Mouse (Mus musculus) large intestine, adult 2 months (tissue): ENCODE data around the gene Fam117a. TPM values are rescaled to one million over a fixed set of nuclear protein-coding genes. Genes with fewer than 3 reads are reported as not detected.

Source experiments
- DNase-seq: peaks from one replicate; pipeline ENCODE4 v3.0.0-alpha.2; 2012; ENCODE audit warnings: low read depth, low spot score
- WGBS: fragments of 180-500 bp; shearing (Covaris S2); methylation state at CpG from one replicate; pipeline ENCODE4 v1.1.7; 2018; 5-methylcytosine and 5-hydroxymethylcytosine counted together
- polyA plus RNA-seq: library from polyadenylated mRNA; depleted of rRNA; stranded (reverse); fragments of >200 nt; gene quantifications from 2 replicates; pipeline ENCODE4 v1.2.3, GENCODE M21; 2012; rRNA removed

Gene Fam117a
- 12.9 and 16.7 TPM in 2 replicates for polyA plus RNA-seq

GRCm38 (mm10) chr11:95336568-95337128, at the start of gene Fam117a:
Gene Fam117a (plus strand): TSS chr11:95337018.
- peak; percentile 73 for DNase-seq
- WGBS, result 1% methylated on average over 27 of the region's 27 CpGs

- WGBS, result 71% methylated on average over 4 of the region's 4 CpGs
- DNase-seq, result no peak
Observed at GRCm38 (mm10) chr11:95291998-95292397, 44.8 kb upstream of the Fam117a start.

GRCm38 (mm10) chr11:95293017-95293624, 43.7 kb upstream of the Fam117a start:
- 73% methylated on average over 8 of the region's 8 CpGs for WGBS
- DNase-seq, result no peak

GRCm38 (mm10) chr11:95295736-95296135, 41.1 kb upstream of the Fam117a start:
- 90% methylated on average over 13 of the region's 13 CpGs for whole genome bisulfite sequencing
- DNase-seq, result no peak

GRCm38 (mm10) chr11:95298146-95298545, 38.7 kb upstream of the Fam117a start:
- no peak for DNase-seq
- 6% methylated on average over 2 of the region's 2 CpGs for whole genome bisulfite sequencing

- no peak for DNase-seq
- WGBS, result 84% methylated on average over 12 of the region's 12 CpGs
Observed at GRCm38 (mm10) chr11:95299886-95300285, 36.9 kb upstream of the Fam117a start.

GRCm38 (mm10) chr11:95301772-95302171, 35.0 kb upstream of the Fam117a start:
- no peak for DNase-seq
- WGBS, result 35% methylated on average over 3 of the region's 3 CpGs

- WGBS, result 74% methylated on average over 7 of the region's 7 CpGs
- no peak for DNase-seq
Observed at GRCm38 (mm10) chr11:95305600-95305999, 31.2 kb upstream of the Fam117a start.

- 28% methylated on average over 8 of the region's 8 CpGs for WGBS
- peak; percentile 47 for DNase-seq
Observed at GRCm38 (mm10) chr11:95307526-95307925, 29.3 kb upstream of the Fam117a start.

- 0% methylated on average over 37 of the region's 37 CpGs for WGBS
Observed at GRCm38 (mm10) chr11:95309510-95310006, 27.3 kb upstream of the Fam117a start.

GRCm38 (mm10) chr11:95310007-95310647, 26.7 kb upstream of the Fam117a start, which contains the start of gene Kat7:
Gene Kat7 (minus strand): TSS chr11:95310246.
- DNase-seq, result peak; percentile 99
- under 1% methylated on average over 42 of the region's 42 CpGs for WGBS

More at GRCm38 (mm10) chr11:95309510-95310006, 27.3 kb upstream of the Fam117a start:
- DNase-seq, result peak; percentile 96

- 3% methylated on average over 17 of the region's 17 CpGs for WGBS
Observed at GRCm38 (mm10) chr11:95310648-95311424, 26.0 kb upstream of the Fam117a start.

GRCm38 (mm10) chr11:95311425-95311807, 25.4 kb upstream of the Fam117a start:
- DNase-seq, result no peak
- WGBS, result 64% methylated on average over 5 of the region's 5 CpGs

More at GRCm38 (mm10) chr11:95310648-95311424, 26.0 kb upstream of the Fam117a start:
- DNase-seq, result no peak

GRCm38 (mm10) chr11:95315215-95315955, 21.4 kb upstream of the Fam117a start:
- WGBS, result 76% methylated on average over 7 of the region's 7 CpGs
- DNase-seq, result no peak

GRCm38 (mm10) chr11:95318116-95318515, 18.7 kb upstream of the Fam117a start:
- no peak for DNase-seq
- WGBS, result 83% methylated on average over 9 of the region's 9 CpGs

GRCm38 (mm10) chr11:95319506-95319905, 17.3 kb upstream of the Fam117a start:
- 45% methylated on average over 1 of the region's 1 CpGs for WGBS

GRCm38 (mm10) chr11:95320010-95320409, 16.8 kb upstream of the Fam117a start:
- WGBS, result 77% methylated on average over 1 of the region's 1 CpGs
- no peak for DNase-seq

More at GRCm38 (mm10) chr11:95319506-95319905, 17.3 kb upstream of the Fam117a start:
- DNase-seq, result no peak

GRCm38 (mm10) chr11:95324181-95324580, 12.6 kb upstream of the Fam117a start:
- WGBS, result 95% methylated on average over 10 of the region's 10 CpGs

GRCm38 (mm10) chr11:95325832-95326231, 11.0 kb upstream of the Fam117a start:
- no peak for DNase-seq
- WGBS, result 83% methylated on average over 4 of the region's 4 CpGs

More at GRCm38 (mm10) chr11:95324181-95324580, 12.6 kb upstream of the Fam117a start:
- DNase-seq, result no peak
